Mouse (Mus musculus): ENCODE measurements around the gene Olfr1183. TPM values are rescaled to one million over a fixed set of nuclear protein-coding genes. Genes with fewer than 3 reads are reported as not detected.
"Not testable (repeated sequence)": the region's sequence is repeated elsewhere in the genome, so short reads cannot be mapped to it uniquely, and the experiment has no call there.

Olfr1183 gene
- not detected for total RNA-seq (2021)
- long read RNA-seq, experiment 1 = 0 reads
- long read RNA-seq, experiment 2 = 0 reads

DNA sequence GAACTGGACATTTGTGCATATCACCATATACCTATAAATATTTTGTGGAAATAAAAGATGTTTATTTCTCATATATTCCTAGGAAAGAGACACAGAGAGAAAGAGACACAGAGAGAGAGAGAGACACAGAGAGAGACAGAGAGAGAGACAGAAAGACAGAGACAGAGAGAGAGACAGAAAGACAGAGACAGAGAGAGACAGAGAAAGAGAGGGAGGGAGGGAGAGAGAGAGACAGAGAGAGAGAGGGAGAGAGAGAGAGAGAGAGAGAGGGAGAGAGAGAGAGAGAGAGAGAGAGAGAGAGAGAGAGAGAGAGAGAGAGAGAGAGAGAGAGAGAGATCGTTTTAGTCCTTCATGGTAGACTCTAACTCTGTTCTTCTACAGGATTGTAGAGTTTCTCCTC is at the start of gene Olfr1183:
Gene Olfr1183, plus strand, starts transcription at position 301 of the 400 bp plus-strand sequence.
- DNase-seq; intact Hi-C loops (cut with DNase I; ENCODE audit: low total_unique reads): not testable (repeated sequence)

- intact Hi-C loops (cut with DNase I; ENCODE audit: low total_unique reads) = no loop called here
- DNase-seq = no peak
These were observed 48.3 kb upstream of the Olfr1183 start, which contains the start of gene Olfr1179 for GRCm38 (mm10) chr2:88406353-88406752. Olfr1179 (minus strand) TSS chr2:88406453.

- DNase-seq = no peak
- intact Hi-C loops (cut with DNase I; ENCODE audit: low total_unique reads) = no loop called here
These were observed 35.6 kb upstream of the Olfr1183 start, which contains the start of gene Olfr1180 for GRCm38 (mm10) chr2:88419051-88419450. Olfr1180 (minus strand) TSS chr2:88419151.

DNA sequence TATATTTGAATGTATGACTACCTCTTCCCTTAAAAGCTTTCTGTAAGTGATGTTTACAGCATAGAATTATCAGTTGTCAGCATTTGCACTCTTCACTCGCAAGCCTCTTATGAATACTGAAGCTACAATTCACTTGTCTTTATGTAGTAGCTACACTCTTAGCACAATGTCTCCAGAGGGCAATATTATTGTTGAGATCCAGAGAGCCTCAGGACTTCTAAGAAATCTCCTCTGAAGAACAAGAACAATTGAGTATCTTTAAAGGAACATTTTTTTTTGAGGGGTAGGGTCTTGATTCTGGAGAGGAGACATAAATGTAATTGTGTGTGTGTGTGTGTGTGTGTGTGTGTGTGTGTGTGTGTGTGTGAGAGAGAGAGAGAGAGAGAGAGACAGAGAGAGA is 28.6 kb upstream of the Olfr1183 start, which contains the start of gene Olfr1181:
Gene Olfr1181, minus strand, starts transcription at position 101 of the 400 bp plus-strand sequence.
- intact Hi-C loops (cut with DNase I; ENCODE audit: low total_unique reads) = no loop called here
- DNase-seq = no peak

DNA sequence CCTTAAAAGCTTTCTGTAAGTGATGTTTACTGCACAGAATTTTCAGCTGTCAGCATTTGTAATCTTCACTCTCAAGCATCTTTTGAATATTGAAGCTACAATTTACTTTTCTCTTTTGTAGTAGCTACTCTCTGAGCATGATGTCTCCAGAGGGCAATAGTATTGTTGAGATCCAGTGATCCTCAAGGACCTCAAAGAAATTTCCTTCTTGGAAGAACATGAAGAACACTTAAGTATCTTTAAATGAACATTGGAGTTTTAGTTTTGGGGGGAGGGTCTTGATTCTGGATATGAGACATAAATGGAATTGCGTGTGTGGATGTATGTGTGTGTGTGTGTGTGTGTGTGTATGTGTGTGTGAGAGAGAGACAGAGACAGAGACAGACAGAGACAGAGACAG is 5.6 kb upstream of the Olfr1183 start, which contains the start of gene Gm13757:
Gene Gm13757, minus strand, starts transcription at position 101 of the 400 bp plus-strand sequence.
- intact Hi-C loops (cut with DNase I; ENCODE audit: low total_unique reads) = no loop called here
- DNase-seq = no peak

DNA sequence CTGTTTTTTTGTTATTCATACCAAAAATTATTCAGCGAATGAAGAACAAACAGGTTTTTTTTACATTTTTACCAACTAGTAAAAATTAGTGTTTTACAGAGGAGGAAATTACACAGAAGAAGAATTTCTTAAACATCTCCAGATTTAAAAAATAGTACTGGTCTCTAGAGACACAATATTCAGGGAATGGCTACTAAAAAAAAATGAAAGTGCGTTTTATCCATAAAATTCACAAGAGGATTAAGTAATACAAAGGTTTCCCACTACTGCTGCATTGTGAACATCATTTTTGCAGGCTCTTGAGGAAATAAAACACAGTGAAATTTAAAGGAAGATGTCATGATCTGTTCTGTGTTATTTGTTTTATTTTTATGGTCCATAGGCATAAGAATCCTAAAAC is 28.6 kb downstream of the Olfr1183 start, which contains the start of gene Olfr1184:
Gene Olfr1184, plus strand, starts transcription at position 301 of the 400 bp plus-strand sequence.
- intact Hi-C loops (cut with DNase I; ENCODE audit: low total_unique reads) = no loop called here
- DNase-seq = no peak

DNA sequence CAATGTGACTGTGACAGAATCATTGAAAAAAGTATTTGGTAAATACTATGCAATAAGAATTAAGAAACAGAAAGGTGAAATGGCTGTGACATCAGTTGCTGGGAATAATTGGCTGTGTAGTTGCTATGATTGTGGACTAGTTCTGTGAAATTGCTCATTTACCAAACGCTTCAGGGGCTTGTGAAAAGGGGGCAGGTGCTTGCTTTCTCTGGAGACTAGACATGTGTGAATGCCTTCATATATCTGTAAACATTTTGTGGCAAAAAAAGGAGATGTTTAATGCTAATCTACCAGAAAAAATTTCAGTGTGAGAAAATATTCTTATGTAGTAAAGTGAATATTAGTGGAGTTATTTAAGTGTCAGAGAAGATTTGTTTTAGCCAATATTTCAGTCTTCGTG is 38.4 kb downstream of the Olfr1183 start, which contains the start of gene Olfr1185-ps1:
Gene Olfr1185-ps1, plus strand, starts transcription at position 301 of the 400 bp plus-strand sequence.
- intact Hi-C loops (cut with DNase I; ENCODE audit: low total_unique reads) = no loop called here
- no peak for DNase-seq

- DNase-seq = no peak
- intact Hi-C loops (cut with DNase I; ENCODE audit: low total_unique reads) = no loop called here
These were observed 63.6 kb downstream of the Olfr1183 start, which contains the start of gene Olfr1186 for GRCm38 (mm10) chr2:88518251-88518650. Olfr1186 (plus strand) TSS chr2:88518551.

Other genes with a start within 250 kb of the Olfr1183 start
- not detected for gene Olfr1170, start 226.5 kb upstream of the Olfr1183 start, total RNA-seq (2021)
- gene Olfr1173, start 175.0 kb upstream of the Olfr1183 start, total RNA-seq (2021) = not detected
- gene Olfr1174-ps, start 139.7 kb upstream of the Olfr1183 start, total RNA-seq (2021) = not detected
- gene Olfr1175-ps, start 127.7 kb upstream of the Olfr1183 start, total RNA-seq (2021) = not detected
- gene Olfr1176, start 118.1 kb upstream of the Olfr1183 start, total RNA-seq (2021) = not detected
- gene Olfr1177-ps, start 108.4 kb upstream of the Olfr1183 start, total RNA-seq (2021) = not detected
- gene Olfr1178, start 67.8 kb upstream of the Olfr1183 start, total RNA-seq (2021) = not detected
- not detected for gene Olfr1179, start 48.4 kb upstream of the Olfr1183 start, total RNA-seq (2021)
- gene Olfr1180, start 35.7 kb upstream of the Olfr1183 start, total RNA-seq (2021) = not detected
- gene Olfr1181, start 28.7 kb upstream of the Olfr1183 start, total RNA-seq (2021) = not detected
- not detected for gene Gm13757, start 5.7 kb upstream of the Olfr1183 start, total RNA-seq (2021)
- not detected for gene Olfr1184, start 28.7 kb downstream of the Olfr1183 start, total RNA-seq (2021)
- not detected for gene Olfr1185-ps1, start 38.5 kb downstream of the Olfr1183 start, total RNA-seq (2021)
- gene Olfr1186, start 63.7 kb downstream of the Olfr1183 start, total RNA-seq (2021) = not detected
- not detected for gene Olfr1188, start 102.1 kb downstream of the Olfr1183 start, total RNA-seq (2021)
- not detected for gene Olfr1189, start 131.6 kb downstream of the Olfr1183 start, total RNA-seq (2021)
- under 1 TPM in 1 of 2 experiments, not detected in 1; 0.04 TPM for gene Olfr1191-ps1, start 185.7 kb downstream of the Olfr1183 start, total RNA-seq (2021)
- not detected for gene Olfr1192-ps1, start 193.6 kb downstream of the Olfr1183 start, total RNA-seq (2021)
- not detected for gene Olfr1193, start 220.8 kb downstream of the Olfr1183 start, total RNA-seq (2021)
- not detected for gene Olfr1195, start 234.3 kb downstream of the Olfr1183 start, total RNA-seq (2021)
- gene Olfr1196, start 249.7 kb downstream of the Olfr1183 start, total RNA-seq (2021) = not detected

All from gastrocnemius, postnatal 14 days (tissue).